Mouse (Mus musculus) intestine, postnatal 0 days (tissue): ENCODE measurements around the gene Tef. TPM values are rescaled to one million over a fixed set of nuclear protein-coding genes. Genes with fewer than 3 reads are reported as not detected.

Experiments used
- ATAC-seq: fragments of 200-750 bp; cut with Nextera tagmentation; 2 replicates; pipeline ENCODE4 v1.8.0; 2017; ENCODE audit warnings: mild to moderate bottlenecking, moderate TSS enrichment, moderate library complexity
- H3K27ac ChIP-seq: fragments of 300-500 bp; sonication (generic); 2 replicates; pipeline ENCODE4 v1.5.1; 2014; ENCODE audit warnings: mild to moderate bottlenecking, low read depth, low read length, moderate library complexity
- H3K27me3 ChIP-seq: fragments of 300-500 bp; sonication (generic); replicated peaks from 2 replicates; pipeline ENCODE4 v1.6.1; 2014; ENCODE audit warnings: low read length, mixed read lengths; ENCODE audit not compliant: control insufficient read depth, insufficient read depth
- H3K36me3 ChIP-seq: fragments of 300-500 bp; sonication (generic); 2 replicates; pipeline ENCODE4 v1.6.1; 2014; ENCODE audit warnings: mild to moderate bottlenecking, moderate library complexity; ENCODE audit not compliant: control insufficient read depth, insufficient read depth
- H3K4me1 ChIP-seq: fragments of 300-500 bp; sonication (generic); replicated peaks from 2 replicates; pipeline ENCODE4 v1.6.1; 2014; ENCODE audit warnings: antibody characterized with exemption, low read length, mixed read lengths; ENCODE audit not compliant: control insufficient read depth, insufficient read depth
- H3K4me2 ChIP-seq: fragments of 300-500 bp; sonication (generic); replicated peaks from 2 replicates; pipeline ENCODE4 v1.6.1; 2014; ENCODE audit warnings: low read depth, mild to moderate bottlenecking, moderate library complexity
- H3K4me3 ChIP-seq: fragments of 300-500 bp; sonication (generic); 2 replicates; pipeline ENCODE4 v1.5.1; 2014; ENCODE audit warnings: low read depth, low read length
- H3K9ac ChIP-seq: fragments of 300-500 bp; sonication (generic); 2 replicates; pipeline ENCODE4 v1.6.1; 2014; ENCODE audit warnings: mild to moderate bottlenecking, low read depth, low read length
- H3K9me3 ChIP-seq: fragments of 300-500 bp; sonication (generic); 2 replicates; pipeline ENCODE4 v1.6.1; 2016; ENCODE audit warnings: mixed run types; ENCODE audit not compliant: control insufficient read depth
- CTCF ChIP-seq: sonication (generic); IDR thresholded peaks from 2 replicates; pipeline ENCODE4 v1.5.1; 2016; ENCODE audit warnings: low read depth, mild to moderate bottlenecking, control low read depth, antibody characterized with exemption, moderate library complexity
- WGBS: fragments of 180-500 bp; shearing (Covaris S2); extraction: QIAGEN DNeasy Blood & Tissue Kit; methylation state at CpG from one replicate; pipeline ENCODE4 v1.1.7; 2014; 5-methylcytosine and 5-hydroxymethylcytosine counted together
- polyA plus RNA-seq: library from polyadenylated mRNA; unstranded; fragments of >200 nt; fragmentation: Nextera tagmentation; extraction: Ambion mirVana; gene quantifications from 2 replicates; pipeline ENCODE4 v1.2.1, GENCODE M21; 2015

Gene Tef
- polyA plus RNA-seq, 1 experiment from 2014 or later, result 13.4 TPM

- Histone ChIP-seq H3K4me2 (no peak overlapping the region), H3K27ac (0 out of 2 replicates have a peak overlapping the region, but pooled peaks have one; percentile 57), H3K36me3 (no peaks in the 10 kb centered on the region), H3K4me1 (peaks cover 6% of the 10 kb centered on the region; the same call in 1 of the 2 replicates), H3K9ac (no peak overlapping the region), H3K9me3 (no peaks in the 10 kb centered on the region), H3K27me3 (no peaks in the 10 kb centered on the region), H3K4me3 (no peak overlapping the region)
- no peak for TF ChIP-seq CTCF
- 86% methylated on average over 7 of the region's 7 CpGs for WGBS
- no peak for ATAC-seq
Observed at GRCm38 (mm10) chr15:81840306-81840705, 38.1 kb downstream of the Tef start.

- H3K4me1 ChIP-seq, result 0 out of 2 replicates have a peak, but pooled peaks cover 6% of the 10 kb centered on the region
- ATAC-seq, result no peak
- TF ChIP-seq CTCF, result no peak
- no peaks in the 10 kb centered on the region for H3K9me3 ChIP-seq
- no peak overlapping the region for H3K27ac ChIP-seq
- 85% methylated on average over 7 of the region's 7 CpGs for WGBS
- no peaks in the 10 kb centered on the region for H3K36me3 ChIP-seq
- H3K4me2 ChIP-seq, result no peak overlapping the region
- no peak overlapping the region for H3K9ac ChIP-seq
- H3K27me3 ChIP-seq, result no peaks in the 10 kb centered on the region
- H3K4me3 ChIP-seq, result no peak overlapping the region
Observed at GRCm38 (mm10) chr15:81842275-81842674, 40.1 kb downstream of the Tef start.

GRCm38 (mm10) chr15:81845033-81845625 is 42.9 kb downstream of the Tef start:
- 81% methylated on average over 5 of the region's 5 CpGs for WGBS
- TF ChIP-seq CTCF, result no peak
- no peak for ATAC-seq
- Histone ChIP-seq H3K27me3 (no peaks in the 10 kb centered on the region), H3K4me1 (no peaks in the 10 kb centered on the region; the same call in 1 of the 2 replicates), H3K4me2 (no peak overlapping the region), H3K9ac (no peak overlapping the region), H3K27ac (peak overlapping the region; percentile 61), H3K36me3 (peaks cover 18% of the 10 kb centered on the region), H3K4me3 (no peak overlapping the region), H3K9me3 (no peaks in the 10 kb centered on the region)

GRCm38 (mm10) chr15:81845724-81846123 is 43.5 kb downstream of the Tef start:
- H3K9me3 ChIP-seq, result no peaks in the 10 kb centered on the region

GRCm38 (mm10) chr15:81846755-81847154 is 44.5 kb downstream of the Tef start:
- peak overlapping the region; percentile 61 for H3K27ac ChIP-seq
- 0 out of 2 replicates have a peak, but pooled peaks have one; percentile 0 for ATAC-seq
- no peaks in the 10 kb centered on the region; the same call in 1 of the 2 replicates for H3K4me1 ChIP-seq
- H3K9me3 ChIP-seq, result no peaks in the 10 kb centered on the region
- H3K4me2 ChIP-seq, result no peak overlapping the region
- no peak overlapping the region for H3K4me3 ChIP-seq
- no peak for TF ChIP-seq CTCF
- H3K36me3 ChIP-seq, result peaks cover 34% of the 10 kb centered on the region
- no peak overlapping the region for H3K9ac ChIP-seq
- H3K27me3 ChIP-seq, result no peaks in the 10 kb centered on the region
- 79% methylated on average over 9 of the region's 9 CpGs for WGBS

More at GRCm38 (mm10) chr15:81845724-81846123, 43.5 kb downstream of the Tef start:
- Histone ChIP-seq H3K4me3 (no peak overlapping the region), H3K4me1 (no peaks in the 10 kb centered on the region; the same call in 1 of the 2 replicates), H3K27ac (peak overlapping the region; percentile 61), H3K36me3 (peaks cover 24% of the 10 kb centered on the region), H3K27me3 (no peaks in the 10 kb centered on the region), H3K4me2 (no peak overlapping the region), H3K9ac (no peak overlapping the region)
- ATAC-seq, result peak; percentile 92
- TF ChIP-seq CTCF, result no peak
- 9% methylated on average over 4 of the region's 4 CpGs for WGBS

GRCm38 (mm10) chr15:81847161-81847560 is 44.9 kb downstream of the Tef start:
- Histone ChIP-seq H3K9ac (no peak overlapping the region), H3K36me3 (peaks cover 36% of the 10 kb centered on the region), H3K27me3 (no peaks in the 10 kb centered on the region), H3K4me2 (no peak overlapping the region), H3K27ac (0 out of 2 replicates have a peak overlapping the region, but pooled peaks have one; percentile 61), H3K4me1 (no peaks in the 10 kb centered on the region; the same call in 1 of the 2 replicates), H3K4me3 (no peak overlapping the region), H3K9me3 (no peaks in the 10 kb centered on the region)
- ATAC-seq, result no peak
- WGBS, result 84% methylated on average over 4 of the region's 4 CpGs
- no peak for TF ChIP-seq CTCF
